Mouse (Mus musculus) neutrophil, adult 5-6 weeks (primary cell): ENCODE results near the gene Nxpe5. TPM values are rescaled to one million over a fixed set of nuclear protein-coding genes. Genes with fewer than 3 reads are reported as not detected.
A peak's percentile ranks its signal among the peaks of the same experiment; 100 is the strongest.
"Not testable (repeated sequence)": the region's sequence is repeated elsewhere in the genome, so short reads cannot be mapped to it uniquely, and the experiment has no call there.

Experiments used
- ATAC-seq: fragments of 151-379, 151-347 bp; 2 replicates; pipeline ENCODE4 v1.8.0; 2017; ENCODE audit warnings: mild to moderate bottlenecking, moderate TSS enrichment; ENCODE audit not compliant: insufficient number of reproducible peaks, poor library complexity, low FRiP score, severe bottlenecking; ENCODE audit errors: extremely low read depth
- total RNA-seq: library from RNA; stranded (forward); fragments of 200-1000 nt; gene quantifications from 2 replicates; pipeline ENCODE4 v1.2.3, GENCODE M21; 2017

Gene Nxpe5
- total RNA-seq = not detected in 2 replicates

- no peak for ATAC-seq
Measured at GRCm38 (mm10) chr5:138225700-138226099, at the start of gene Nxpe5. TSS of gene Nxpe5 (plus strand) at chr5:138225898.

GRCm38 (mm10) chr5:138186950-138187638 lies 38.6 kb upstream of the Nxpe5 start, which contains the start of the genes Taf6 and Cnpy4:
TSS of gene Taf6 (minus strand) at chr5:138187451.
TSS of gene Cnpy4 (plus strand) at chr5:138187485.
- peak; percentile 62 for ATAC-seq

- ATAC-seq = peak; percentile 76
Measured at GRCm38 (mm10) chr5:138187661-138188306, 37.9 kb upstream of the Nxpe5 start.

GRCm38 (mm10) chr5:138193771-138194727 lies 31.6 kb upstream of the Nxpe5 start, which contains the start of gene Mblac1:
TSS of gene Mblac1 (plus strand) at chr5:138194314.
- ATAC-seq = peak; percentile 62; the same call in 1 of the 2 replicates

- ATAC-seq = no peak
Measured at GRCm38 (mm10) chr5:138194755-138195345, 30.8 kb upstream of the Nxpe5 start.

- ATAC-seq = no peak
Measured at GRCm38 (mm10) chr5:138195463-138195862, 30.2 kb upstream of the Nxpe5 start.

GRCm38 (mm10) chr5:138199576-138199975 lies 26.1 kb upstream of the Nxpe5 start:
- no peak for ATAC-seq

- ATAC-seq = no peak
Measured at GRCm38 (mm10) chr5:138202086-138202485, 23.6 kb upstream of the Nxpe5 start.

- no peak for ATAC-seq
Measured at GRCm38 (mm10) chr5:138207253-138207652, 18.4 kb upstream of the Nxpe5 start.

GRCm38 (mm10) chr5:138207873-138208272 lies 17.8 kb upstream of the Nxpe5 start:
- ATAC-seq = no peak

- ATAC-seq = not testable (repeated sequence)
Measured at GRCm38 (mm10) chr5:138216632-138217031, 9.1 kb upstream of the Nxpe5 start.

GRCm38 (mm10) chr5:138219864-138220263 lies 5.8 kb upstream of the Nxpe5 start:
- ATAC-seq = no peak

GRCm38 (mm10) chr5:138222111-138222510 lies 3.6 kb upstream of the Nxpe5 start:
- peak; percentile 90 for ATAC-seq

- ATAC-seq = no peak
Measured at GRCm38 (mm10) chr5:138223287-138223686, 2.4 kb upstream of the Nxpe5 start.

GRCm38 (mm10) chr5:138226491-138226890 lies 793 bp downstream of the Nxpe5 start:
- ATAC-seq = no peak

GRCm38 (mm10) chr5:138227367-138227766 lies 1.7 kb downstream of the Nxpe5 start:
- ATAC-seq = peak; percentile 56; the same call in 1 of the 2 replicates

- ATAC-seq = peak; percentile 53
Measured at GRCm38 (mm10) chr5:138228026-138228425, 2.3 kb downstream of the Nxpe5 start.

GRCm38 (mm10) chr5:138229511-138229910 lies 3.8 kb downstream of the Nxpe5 start:
- ATAC-seq = no peak

- ATAC-seq = no peak
Measured at GRCm38 (mm10) chr5:138233778-138234177, 8.1 kb downstream of the Nxpe5 start.
